Mouse (Mus musculus) limb, embryonic 14.5 days (tissue): ENCODE data around the gene Tnnc2. TPM values are rescaled to one million over a fixed set of nuclear protein-coding genes. Genes with fewer than 3 reads are reported as not detected.

Experiments used
- ATAC-seq: fragments of 200-750 bp; cut with Nextera tagmentation; 2 replicates; pipeline ENCODE4 v1.8.0; 2017; ENCODE audit warnings: low read depth, moderate number of reproducible peaks, moderate TSS enrichment; ENCODE audit not compliant: low FRiP score
- DNase-seq: peaks from one replicate; pipeline ENCODE4 v3.0.0-alpha.2; 2015; ENCODE audit warnings: low spot score
- H3K27ac ChIP-seq: fragments of 300-500 bp; sonication (generic); replicated peaks from 2 replicates; pipeline ENCODE4 v1.5.1; 2014; ENCODE audit warnings: low read depth, mild to moderate bottlenecking, low read length, moderate library complexity, mixed read lengths
- H3K27me3 ChIP-seq: fragments of 300-500 bp; sonication (generic); 2 replicates; pipeline ENCODE4 v1.6.1; 2014; ENCODE audit warnings: low read length, mixed read lengths; ENCODE audit not compliant: control insufficient read depth, insufficient read depth
- H3K36me3 ChIP-seq: fragments of 300-500 bp; sonication (generic); 2 replicates; pipeline ENCODE4 v1.6.1; 2014; ENCODE audit warnings: mild to moderate bottlenecking, low read length, moderate library complexity, mixed read lengths; ENCODE audit not compliant: control insufficient read depth, insufficient read depth
- H3K4me1 ChIP-seq: fragments of 300-500 bp; sonication (generic); 2 replicates; pipeline ENCODE4 v1.6.1; 2014; ENCODE audit warnings: antibody characterized with exemption, low read length, mixed read lengths; ENCODE audit not compliant: control insufficient read depth, insufficient read depth
- H3K4me2 ChIP-seq: fragments of 300-500 bp; sonication (generic); replicated peaks from 2 replicates; pipeline ENCODE4 v1.6.1; 2014; ENCODE audit warnings: low read depth, mild to moderate bottlenecking, low read length, moderate library complexity; ENCODE audit not compliant: severe bottlenecking
- H3K4me3 ChIP-seq: fragments of 300-500 bp; sonication (generic); replicated peaks from 2 replicates; pipeline ENCODE4 v1.5.1; 2014; ENCODE audit warnings: low read length
- H3K9ac ChIP-seq: fragments of 300-500 bp; sonication (generic); 2 replicates; pipeline ENCODE4 v1.6.1; 2014; ENCODE audit warnings: mild to moderate bottlenecking, low read depth, low read length, moderate library complexity; ENCODE audit not compliant: severe bottlenecking
- H3K9me3 ChIP-seq: fragments of 300-500 bp; sonication (generic); 2 replicates; pipeline ENCODE4 v1.6.1; 2016; ENCODE audit warnings: low read length; ENCODE audit not compliant: control insufficient read depth
- POLR2A ChIP-seq: fragments of 200-500 bp; IDR thresholded peaks from 2 replicates; pipeline ENCODE4 v1.8.0; 2012; ENCODE audit warnings: inconsistent platforms, mild to moderate bottlenecking, moderate library complexity, borderline replicate concordance; ENCODE audit not compliant: insufficient read depth, insufficient read length; ENCODE audit errors: extremely low read depth
- WGBS: fragments of 180-500 bp; shearing (Covaris S2); extraction: QIAGEN DNeasy Blood & Tissue Kit; methylation state at CpG from one replicate; pipeline ENCODE4 v1.1.7; 2014; 5-methylcytosine and 5-hydroxymethylcytosine counted together
- polyA plus RNA-seq, 2 experiments: library from polyadenylated mRNA; depleted of rRNA in 1 of 2; stranded (reverse) in 1 of 2; unstranded in 1 of 2; fragments of >200 nt; fragmentation: Nextera tagmentation in 1 of 2; extraction: Ambion mirVana in 1 of 2; gene quantifications; 2 replicates each; pipeline versions ENCODE4 v1.2.1 to v1.2.3; 2012 to 2014

Tnnc2 gene
- polyA plus RNA-seq, 2 experiments, result 322 to 401 TPM

GRCm38 (mm10) chr2:164817206-164817605 is 37.4 kb upstream of the Tnnc2 start:
- TF ChIP-seq POLR2A, result no peak
- WGBS, result 86% methylated on average over 6 of the region's 6 CpGs
- DNase-seq (no peak), ATAC-seq (no peak)
- no peaks in the 10 kb centered on the region for H3K27me3 ChIP-seq
- H3K4me1 ChIP-seq, result no peaks in the 10 kb centered on the region
- no peak overlapping the region for H3K9ac ChIP-seq
- H3K36me3 ChIP-seq, result peaks cover 13% of the 10 kb centered on the region; the same call in 1 of the 2 replicates
- H3K4me3 ChIP-seq, result no peak overlapping the region
- H3K27ac ChIP-seq, result no peak overlapping the region
- H3K4me2 ChIP-seq, result no peak overlapping the region
- no peaks in the 10 kb centered on the region for H3K9me3 ChIP-seq

GRCm38 (mm10) chr2:164815821-164816220 is 36.1 kb upstream of the Tnnc2 start:
- ATAC-seq, result no peak
- H3K4me2 ChIP-seq, result no peak overlapping the region
- H3K36me3 ChIP-seq, result peaks cover 10% of the 10 kb centered on the region; the same call in 1 of the 2 replicates
- H3K27ac ChIP-seq, result no peak overlapping the region
- DNase-seq, result no peak
- no peak overlapping the region for H3K4me3 ChIP-seq
- H3K27me3 ChIP-seq, result no peaks in the 10 kb centered on the region
- WGBS, result 95% methylated on average over 8 of the region's 8 CpGs
- no peak overlapping the region for H3K9ac ChIP-seq
- H3K4me1 ChIP-seq, result no peaks in the 10 kb centered on the region
- no peaks in the 10 kb centered on the region for H3K9me3 ChIP-seq
- TF ChIP-seq POLR2A, result no peak

GRCm38 (mm10) chr2:164815348-164815747 is 35.6 kb upstream of the Tnnc2 start:
- ATAC-seq (no peak), DNase-seq (no peak)
- Histone ChIP-seq H3K27ac (no peak overlapping the region), H3K27me3 (no peaks in the 10 kb centered on the region), H3K9me3 (no peaks in the 10 kb centered on the region), H3K9ac (no peak overlapping the region), H3K4me1 (no peaks in the 10 kb centered on the region), H3K36me3 (0 out of 2 replicates have a peak, but pooled peaks cover 6% of the 10 kb centered on the region), H3K4me3 (no peak overlapping the region), H3K4me2 (no peak overlapping the region)
- 87% methylated on average over 5 of the region's 5 CpGs for WGBS
- TF ChIP-seq POLR2A, result no peak

- no peak overlapping the region for H3K4me2 ChIP-seq
- no peak for TF ChIP-seq POLR2A
Observed at GRCm38 (mm10) chr2:164813557-164813956, 33.8 kb upstream of the Tnnc2 start.

GRCm38 (mm10) chr2:164806614-164807013 is 26.8 kb upstream of the Tnnc2 start:
- no peak overlapping the region for H3K4me2 ChIP-seq

More at GRCm38 (mm10) chr2:164813557-164813956, 33.8 kb upstream of the Tnnc2 start:
- ATAC-seq, result no peak
- Histone ChIP-seq H3K36me3 (0 out of 2 replicates have a peak, but pooled peaks cover 10% of the 10 kb centered on the region), H3K27ac (no peak overlapping the region), H3K27me3 (no peaks in the 10 kb centered on the region), H3K9me3 (no peaks in the 10 kb centered on the region), H3K9ac (no peak overlapping the region), H3K4me3 (no peak overlapping the region), H3K4me1 (no peaks in the 10 kb centered on the region)
- WGBS, result 53% methylated on average over 2 of the region's 2 CpGs
- no peak for DNase-seq

More at GRCm38 (mm10) chr2:164806614-164807013, 26.8 kb upstream of the Tnnc2 start:
- H3K27ac ChIP-seq, result no peak overlapping the region
- H3K9ac ChIP-seq, result no peak overlapping the region
- H3K9me3 ChIP-seq, result no peaks in the 10 kb centered on the region
- ATAC-seq (no peak), DNase-seq (no peak)
- no peak for TF ChIP-seq POLR2A
- WGBS, result 85% methylated on average over 7 of the region's 7 CpGs
- no peaks in the 10 kb centered on the region for H3K27me3 ChIP-seq
- H3K4me3 ChIP-seq, result no peak overlapping the region
- H3K36me3 ChIP-seq, result peaks cover 17% of the 10 kb centered on the region
- H3K4me1 ChIP-seq, result peaks cover 9% of the 10 kb centered on the region
